In the genomic region with DNA sequence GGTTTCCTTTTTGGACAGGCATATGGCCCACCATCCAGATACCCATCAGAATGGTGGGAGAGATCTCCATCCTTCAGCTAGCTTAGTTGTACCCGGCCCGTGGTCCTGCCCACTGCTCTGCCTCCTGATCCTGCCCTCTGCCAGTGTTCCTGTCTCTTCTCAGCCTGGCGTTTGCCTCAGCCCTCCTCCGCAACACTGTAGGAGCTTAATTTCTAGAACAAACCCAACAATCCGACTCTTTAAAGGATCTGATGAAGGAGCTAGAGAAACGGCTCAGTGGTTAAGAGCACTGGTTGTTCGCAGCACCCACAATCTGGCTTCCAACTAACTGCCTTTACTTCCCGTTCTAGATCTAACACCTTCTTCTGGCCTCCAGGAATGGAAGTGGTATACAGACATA, we compare ENCODE assay signal across 25 mouse cellular contexts. TPM values are rescaled to one million over a fixed set of nuclear protein-coding genes. Genes with fewer than 3 reads are reported as not detected.
"Had no signal": no experiment of that assay in that cellular context is flagged by ENCODE, and none has a peak within 500 bp of the region (broad histone marks: within the 10 kb centered on the region; RNA-seq: fewer than 3 reads in every experiment).

No protein-coding gene starts in this region.

- H3K9ac ChIP-seq: heart, embryonic 12.5 days; hindbrain, embryonic 13.5 days; hindbrain, embryonic 15.5 days; kidney, embryonic 15.5 days; limb, embryonic 13.5 days; limb, embryonic 15.5 days; liver, embryonic 13.5 days; liver, embryonic 15.5 days had no signal

- ATAC-seq: hindbrain, postnatal 0 days; intestine, embryonic 16.5 days had no signal

- H3K27ac ChIP-seq: hindbrain, embryonic 13.5 days; hindbrain, embryonic 15.5 days; hindbrain, postnatal 0 days; kidney, embryonic 15.5 days; kidney, postnatal 0 days; limb, embryonic 13.5 days; limb, embryonic 15.5 days; liver, embryonic 13.5 days; liver, embryonic 15.5 days had no signal

- H3K9me3 ChIP-seq: heart, embryonic 12.5 days; hindbrain, embryonic 13.5 days; hindbrain, embryonic 15.5 days; kidney, embryonic 15.5 days; limb, embryonic 13.5 days; limb, embryonic 15.5 days; liver, embryonic 13.5 days; liver, embryonic 15.5 days had no signal

- H3K4me2 ChIP-seq: heart, embryonic 12.5 days; hindbrain, embryonic 13.5 days; hindbrain, embryonic 15.5 days; kidney, embryonic 15.5 days; limb, embryonic 13.5 days; liver, embryonic 11.5 days; liver, embryonic 13.5 days; liver, embryonic 15.5 days had no signal

- H3K36me3 ChIP-seq: heart, embryonic 12.5 days; hindbrain, embryonic 15.5 days; kidney, embryonic 15.5 days; liver, embryonic 13.5 days; liver, embryonic 15.5 days had no signal

- H3K4me3 ChIP-seq: heart, embryonic 12.5 days; hindbrain, embryonic 13.5 days; hindbrain, embryonic 15.5 days; kidney, embryonic 15.5 days; limb, embryonic 13.5 days; limb, embryonic 15.5 days; liver, embryonic 13.5 days; liver, embryonic 15.5 days had no signal

- DNase-seq: gastrocnemius, postnatal 14 days; heart, adult 18-20 months; heart, postnatal 10 days; kidney, adult 11 months; kidney, adult 2 months; kidney, adult 9 months; kidney, postnatal 14 days; kidney, postnatal 36 days; layer of hippocampus, adult 9-11 months; layer of hippocampus, postnatal 36 days; left cerebral cortex, postnatal 4 days; liver, embryonic 13.5 days had no signal

RNA-seq across cellular contexts. Expression of a gene that starts 2.6 kb away (rescaled TPM):
- polyA plus RNA-seq: liver, embryonic 13.5 days had no signal

RNA-seq across cellular contexts. Expression of a gene that starts 28.4 kb away (rescaled TPM):
- total RNA-seq: gastrocnemius, adult 18-20 months; hematopoietic stem cell, adult 5-6 weeks had no signal
